Mouse (Mus musculus) liver, adult (tissue): ENCODE results near the gene Carmil1.
A peak's percentile ranks its signal among the peaks of the same experiment; 100 is the strongest.

Experiments used
- GATA4 ChIP-seq: IDR thresholded peaks from 2 replicates; pipeline ENCODE4 v1.6.1; 2014; ENCODE audit warnings: mild to moderate bottlenecking, low read length; ENCODE audit not compliant: insufficient replicate concordance

The Carmil1 gene

DNA sequence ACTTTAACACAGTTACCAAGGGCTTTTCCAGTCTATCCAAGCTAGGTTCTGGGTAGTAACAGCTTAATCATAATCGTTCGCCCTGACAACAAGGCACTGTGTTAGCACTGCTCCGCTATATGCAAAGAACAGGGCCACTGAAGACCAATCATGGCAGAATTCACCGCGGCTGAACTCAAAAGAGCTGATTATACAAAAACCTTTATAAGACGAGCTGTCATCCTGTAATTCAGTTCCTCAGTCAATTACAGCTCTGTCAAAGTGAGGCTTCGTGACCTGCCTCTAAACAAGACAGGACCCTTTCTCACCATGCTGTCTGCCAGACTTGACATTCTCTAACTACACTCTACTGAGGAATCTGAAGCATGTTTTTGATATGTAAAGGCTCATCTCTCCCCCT lies 170.3 kb downstream of the Carmil1 start:
- no peak for TF ChIP-seq GATA4

DNA sequence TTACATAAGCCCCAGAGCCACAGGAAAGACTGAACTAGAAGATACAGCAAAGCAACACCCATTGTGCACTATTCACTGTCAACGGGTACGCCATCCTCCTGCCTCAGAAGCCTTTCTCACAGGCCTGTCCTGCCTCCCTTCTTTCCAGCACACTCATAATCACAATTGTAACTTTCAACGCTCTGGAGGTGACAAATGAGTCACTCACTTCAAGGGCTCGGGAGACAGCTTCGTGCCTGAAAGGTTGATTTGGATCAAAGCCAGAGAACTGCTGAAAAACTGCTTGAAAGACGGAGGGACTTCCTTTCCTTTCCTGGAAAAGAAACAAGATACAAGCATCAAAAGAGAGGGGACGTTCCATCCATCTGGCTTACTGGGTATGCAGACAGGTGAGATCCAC lies 172.3 kb downstream of the Carmil1 start:
- TF ChIP-seq GATA4 = no peak

GRCm38 (mm10) chr13:24107058-24107457 lies 173.5 kb downstream of the Carmil1 start:
- peak; percentile 68; the same call in 1 of the 2 replicates for TF ChIP-seq GATA4

DNA sequence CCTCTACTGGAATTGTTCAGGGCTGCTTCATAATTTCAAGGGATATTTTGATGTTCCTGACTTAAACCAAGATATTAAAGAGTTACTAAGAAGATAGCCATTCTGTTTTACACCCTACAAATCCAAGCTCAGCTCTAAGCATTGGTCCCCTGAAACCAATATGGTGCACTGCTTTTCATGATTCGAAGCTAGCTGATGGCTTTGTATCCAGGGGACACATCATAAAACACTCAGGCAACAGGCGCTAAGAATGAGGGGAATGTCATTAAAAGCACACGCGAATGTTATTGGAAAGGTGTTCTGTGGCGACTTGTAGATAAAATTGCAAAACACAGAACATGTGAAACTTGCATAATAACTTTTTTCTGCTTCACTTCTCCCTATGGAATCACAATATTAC lies 174.8 kb downstream of the Carmil1 start:
- TF ChIP-seq GATA4 = no peak

GRCm38 (mm10) chr13:24105340-24105669 lies 175.3 kb downstream of the Carmil1 start:
- no peak for TF ChIP-seq GATA4

- TF ChIP-seq GATA4 = no peak
These were observed 176.6 kb downstream of the Carmil1 start for GRCm38 (mm10) chr13:24104016-24104415.

DNA sequence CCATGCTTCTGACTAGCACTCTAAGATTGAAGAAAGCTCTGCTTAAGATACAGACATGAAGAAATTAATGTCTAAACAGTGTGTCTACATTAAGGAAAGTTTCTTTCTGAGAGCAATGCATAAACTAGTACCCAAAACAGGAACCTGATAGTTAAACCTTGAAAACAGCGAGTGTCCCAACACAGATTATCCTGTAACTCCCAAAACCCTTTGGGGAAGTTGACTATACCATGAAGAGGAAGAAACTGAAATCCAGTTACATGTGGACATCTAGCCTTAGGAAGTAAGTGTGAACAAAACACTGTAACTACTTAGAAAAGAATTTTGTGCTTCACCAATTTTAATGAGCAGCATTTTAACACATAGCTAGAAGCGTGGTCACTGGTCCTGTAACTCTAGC lies 177.4 kb downstream of the Carmil1 start:
- no peak for TF ChIP-seq GATA4

DNA sequence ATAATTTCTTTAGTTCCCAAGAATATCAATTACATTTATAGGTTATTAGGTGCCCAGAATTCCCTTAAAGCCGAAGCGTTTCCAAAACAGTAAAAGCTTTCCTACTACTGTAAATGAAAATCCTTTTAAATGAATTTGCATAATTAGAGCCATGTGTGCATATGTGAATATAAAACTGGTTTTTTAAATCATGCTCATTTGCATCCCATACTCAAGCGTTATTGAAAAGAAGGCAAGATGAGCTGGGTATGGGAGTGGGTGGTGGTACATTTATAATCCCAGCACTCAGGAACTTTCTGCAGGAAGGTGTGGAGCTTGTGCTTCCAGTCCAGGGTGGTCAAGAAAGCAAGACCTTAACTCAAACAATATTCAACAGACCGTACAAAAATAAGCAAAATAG lies 178.3 kb downstream of the Carmil1 start:
- no peak for TF ChIP-seq GATA4

DNA sequence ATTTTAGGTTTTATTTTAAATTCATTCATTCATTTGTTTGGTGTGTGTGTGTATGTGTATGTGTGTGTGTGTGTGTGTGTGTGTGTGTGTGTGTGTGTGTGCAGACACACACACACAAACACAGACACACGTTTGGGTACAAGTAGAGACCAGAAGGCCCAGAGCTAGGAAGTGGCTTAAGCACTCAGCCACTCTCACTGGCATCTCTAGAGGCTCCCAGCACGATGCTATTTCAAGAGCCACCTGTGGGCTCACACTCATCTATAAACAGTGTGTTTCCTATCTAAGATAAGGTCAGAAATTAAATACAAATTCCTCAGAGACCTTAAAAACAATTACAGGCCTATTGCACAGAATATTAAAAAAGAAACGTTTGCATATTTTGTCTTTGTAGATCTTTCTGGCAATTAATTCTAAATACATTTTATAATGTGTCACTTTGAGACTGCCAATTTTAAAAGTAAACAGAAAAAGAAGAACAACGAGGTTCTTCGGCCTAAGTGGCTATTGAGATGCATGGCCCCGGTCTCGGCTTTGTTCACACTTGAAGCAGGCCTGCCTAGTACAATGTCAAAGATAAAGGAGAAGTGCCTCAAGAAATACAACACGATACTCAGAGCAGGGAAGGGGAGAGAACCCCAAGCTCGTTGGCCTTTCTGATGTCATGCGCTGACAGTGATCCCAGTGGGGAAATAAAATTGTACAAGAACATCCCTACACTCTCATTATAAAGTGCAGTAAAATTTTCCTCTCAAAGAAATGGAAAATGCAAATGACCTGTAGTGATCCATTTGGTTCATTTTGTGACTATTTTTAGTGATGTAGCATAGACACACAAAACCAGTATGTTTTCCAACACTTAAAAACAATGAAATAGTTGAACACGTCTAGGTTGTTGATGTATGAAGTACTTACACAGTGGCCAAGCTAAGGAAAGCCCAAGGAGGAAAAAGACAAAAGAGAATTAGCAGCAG lies 179.2 kb downstream of the Carmil1 start:
- TF ChIP-seq GATA4 = no peak

GRCm38 (mm10) chr13:24100516-24101094 lies 180.0 kb downstream of the Carmil1 start:
- no peak for TF ChIP-seq GATA4

DNA sequence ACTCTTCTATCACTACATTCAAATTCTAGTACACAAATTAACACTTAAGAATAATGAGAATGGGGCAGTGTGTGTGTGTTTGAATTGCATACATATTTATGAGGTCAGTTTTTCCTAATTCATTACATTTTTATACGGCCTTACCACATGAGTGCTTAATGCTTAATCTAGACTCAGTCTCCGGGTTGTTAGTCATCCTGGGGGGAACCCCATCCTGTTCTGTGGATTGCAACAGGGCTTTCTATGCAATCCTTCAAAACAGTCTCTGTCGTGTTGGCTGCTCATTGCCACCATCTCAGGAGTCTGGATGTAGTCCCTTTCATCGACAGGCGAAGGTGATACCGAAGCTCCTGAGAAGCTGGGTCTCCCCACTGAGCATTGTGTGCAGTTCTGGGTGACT lies 184.0 kb downstream of the Carmil1 start:
- TF ChIP-seq GATA4 = no peak

DNA sequence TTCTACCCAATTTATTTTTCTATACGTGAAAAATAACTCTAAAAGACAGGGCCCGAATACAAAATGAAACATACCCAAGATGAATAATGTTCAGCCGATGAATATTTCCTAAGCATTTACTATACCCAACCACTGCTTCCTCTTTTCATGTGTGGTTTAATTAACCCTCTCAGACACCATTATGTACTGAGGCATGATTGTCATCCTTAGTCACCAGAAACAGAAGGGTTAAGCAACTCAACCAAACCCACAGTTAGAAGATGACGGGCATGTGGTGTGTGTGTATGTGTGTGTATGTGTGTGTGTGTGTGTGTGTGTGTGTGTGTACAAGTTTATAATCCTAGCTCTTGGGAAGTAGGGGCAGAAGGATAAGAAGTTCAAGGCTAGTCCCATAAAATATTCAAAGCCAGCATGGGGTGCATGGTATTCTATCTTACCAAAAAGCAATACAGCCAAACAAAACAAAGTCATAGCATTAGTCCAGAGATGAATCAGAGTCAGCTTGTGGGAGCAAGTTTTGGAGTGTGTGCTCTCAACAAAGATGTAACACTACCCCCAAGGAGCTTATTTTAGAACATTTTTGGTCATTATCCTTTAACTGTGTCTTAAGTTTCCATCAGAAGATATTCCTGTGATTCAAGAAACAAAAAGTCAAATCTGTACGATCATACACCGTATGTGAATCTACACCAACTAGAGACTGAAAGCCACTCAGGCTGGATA lies 185.6 kb downstream of the Carmil1 start:
- TF ChIP-seq GATA4 = no peak

DNA sequence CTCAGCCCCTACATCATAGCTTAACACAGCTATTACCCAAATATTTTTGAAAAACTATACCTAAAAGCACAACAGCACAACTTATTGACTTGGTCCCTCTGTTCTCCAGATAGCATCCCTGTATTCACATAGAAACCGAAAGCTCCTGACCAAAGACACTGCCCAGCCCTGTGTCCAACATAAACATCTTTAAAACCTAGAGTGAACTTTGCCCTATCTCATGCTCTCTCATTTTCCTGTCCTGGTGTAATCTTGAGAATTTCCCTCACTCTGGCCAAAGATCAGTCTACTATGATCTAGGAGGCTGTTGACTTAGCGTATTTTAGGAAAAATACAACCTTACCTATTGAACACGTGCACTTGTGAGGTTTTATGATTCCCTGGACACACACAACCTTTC lies 187.5 kb downstream of the Carmil1 start:
- no peak for TF ChIP-seq GATA4

DNA sequence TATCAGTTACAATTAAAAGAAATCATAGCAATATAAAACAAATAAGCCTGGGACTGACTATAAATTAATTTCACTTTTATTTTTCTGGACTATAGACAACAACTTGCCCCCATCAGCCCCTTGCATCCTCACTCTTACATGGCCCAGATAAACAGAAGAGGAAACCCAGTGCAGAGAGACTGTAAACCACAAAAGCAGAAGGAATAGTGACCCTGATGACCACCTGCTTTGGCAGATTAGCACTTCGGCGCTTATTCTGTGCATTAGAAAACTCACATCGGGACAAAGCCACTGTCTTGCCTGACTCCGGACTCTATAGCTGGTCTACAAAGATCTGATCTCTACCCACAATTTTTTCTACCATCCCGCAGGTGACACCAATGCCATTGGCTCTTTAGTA lies 188.5 kb downstream of the Carmil1 start:
- TF ChIP-seq GATA4 = no peak

- TF ChIP-seq GATA4 = no peak
These were observed 198.4 kb downstream of the Carmil1 start for GRCm38 (mm10) chr13:24082153-24082552.

DNA sequence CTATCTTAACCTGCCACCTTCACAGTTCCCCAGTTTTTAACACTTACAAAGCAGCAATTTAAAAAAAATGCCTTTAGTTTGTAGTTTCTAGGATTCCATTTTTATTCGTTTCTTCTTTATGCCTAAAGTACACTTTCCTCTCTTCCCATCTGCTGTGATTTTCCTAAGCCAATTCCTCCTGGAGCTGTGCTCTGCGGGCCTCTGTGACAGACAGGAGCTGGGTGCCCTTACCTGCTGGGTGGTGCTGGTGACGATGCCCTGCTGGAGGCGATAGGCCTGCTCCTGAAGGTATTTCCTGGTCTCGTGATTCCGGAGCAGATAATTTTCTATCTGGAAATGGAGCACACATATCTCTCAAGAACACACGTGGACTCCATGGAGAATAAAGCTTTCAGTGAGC lies 198.9 kb downstream of the Carmil1 start:
- TF ChIP-seq GATA4 = no peak
